Mouse (Mus musculus) testis, adult 2 months (tissue): Measurements from ENCODE around the gene Banp. TPM values are rescaled to one million over a fixed set of nuclear protein-coding genes. Genes with fewer than 3 reads are reported as not detected.
A peak's percentile ranks its signal among the peaks of the same experiment; 100 is the strongest.

ENCODE experiments used
- H3K27ac ChIP-seq: fragments of 200-500 bp; 2 replicates; pipeline ENCODE4 v1.5.1; 2012; ENCODE audit warnings: low read depth, low read length; ENCODE audit not compliant: control insufficient read depth, insufficient read depth
- H3K27me3 ChIP-seq: fragments of 200-500 bp; 2 replicates; pipeline ENCODE4 v1.6.1; 2012; ENCODE audit warnings: mild to moderate bottlenecking, low read length, moderate library complexity; ENCODE audit not compliant: control insufficient read depth, insufficient read depth
- H3K36me3 ChIP-seq: fragments of 200-500 bp; 2 replicates; pipeline ENCODE4 v1.6.1; 2012; ENCODE audit warnings: mild to moderate bottlenecking, low read length; ENCODE audit not compliant: control insufficient read depth, insufficient read depth
- H3K4me1 ChIP-seq: fragments of 200-500 bp; 2 replicates; pipeline ENCODE4 v1.6.1; 2012; ENCODE audit warnings: low read length; ENCODE audit not compliant: control insufficient read depth, insufficient read depth
- H3K4me3 ChIP-seq: fragments of 200-500 bp; 2 replicates; pipeline ENCODE4 v1.5.1; 2012; ENCODE audit warnings: low read depth, mild to moderate bottlenecking, low read length, moderate library complexity, mixed read lengths; ENCODE audit not compliant: control insufficient read depth
- CTCF ChIP-seq: fragments of 200-500 bp; IDR thresholded peaks from 2 replicates; pipeline ENCODE4 v1.5.1; 2012; ENCODE audit warnings: low read depth, mild to moderate bottlenecking, inconsistent platforms, low read length, moderate library complexity; ENCODE audit not compliant: control insufficient read depth, insufficient read depth, insufficient replicate concordance
- POLR2A ChIP-seq: fragments of 200-500 bp; IDR thresholded peaks from 2 replicates; pipeline ENCODE4 v1.6.1; 2012; ENCODE audit warnings: low read depth, mild to moderate bottlenecking, inconsistent platforms, low read length, moderate library complexity; ENCODE audit not compliant: control insufficient read depth
- polyA plus RNA-seq: library from polyadenylated mRNA; depleted of rRNA; stranded (reverse); fragments of >200 nt; gene quantifications from 2 replicates; pipeline ENCODE4 v1.2.3, GENCODE M21; 2012

The Banp gene
- polyA plus RNA-seq, 1 experiment: 15.6 TPM

DNA sequence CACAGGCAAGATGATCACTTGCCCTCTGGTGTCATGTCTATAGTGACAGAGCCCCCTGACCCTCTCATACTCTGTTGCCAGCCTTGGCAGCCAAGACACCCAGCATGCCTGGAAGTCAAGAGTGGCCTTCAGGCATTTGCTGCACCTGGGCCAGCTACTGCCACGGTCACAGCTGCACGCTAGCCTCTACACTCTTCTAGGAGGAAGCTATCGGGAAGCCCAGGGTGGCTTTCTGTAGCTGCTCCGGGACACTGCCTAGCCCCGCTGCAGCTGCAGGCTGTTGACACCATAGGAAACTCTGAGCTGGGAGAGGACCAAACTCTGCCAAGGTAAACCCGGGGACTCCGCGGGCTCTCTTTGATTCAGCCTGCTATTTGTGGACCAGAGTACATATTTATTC lies 36.2 kb upstream of the Banp start:
- Histone ChIP-seq H3K27ac (no peak overlapping the region), H3K27me3 (no peaks in the 10 kb centered on the region), H3K4me3 (no peak overlapping the region), H3K36me3 (no peaks in the 10 kb centered on the region; the same call in 1 of the 2 replicates), H3K4me1 (peaks cover 22% of the 10 kb centered on the region)
- TF ChIP-seq CTCF: no peak
- TF ChIP-seq POLR2A: no peak

- Histone ChIP-seq H3K4me3 (no peak overlapping the region), H3K27ac (no peak overlapping the region; the same call in 1 of the 2 replicates), H3K36me3 (no peaks in the 10 kb centered on the region), H3K27me3 (no peaks in the 10 kb centered on the region), H3K4me1 (peaks cover 28% of the 10 kb centered on the region)
- no peak for TF ChIP-seq POLR2A
- TF ChIP-seq CTCF: no peak
Observed at GRCm38 (mm10) chr8:121919158-121919557, 30.4 kb upstream of the Banp start.

GRCm38 (mm10) chr8:121919731-121920130 lies 29.8 kb upstream of the Banp start:
- H3K36me3 ChIP-seq: no peaks in the 10 kb centered on the region
- no peaks in the 10 kb centered on the region for H3K27me3 ChIP-seq
- no peak overlapping the region for H3K4me3 ChIP-seq
- peaks cover 26% of the 10 kb centered on the region for H3K4me1 ChIP-seq
- no peak overlapping the region; the same call in 1 of the 2 replicates for H3K27ac ChIP-seq
- no peak for TF ChIP-seq POLR2A
- no peak for TF ChIP-seq CTCF

DNA sequence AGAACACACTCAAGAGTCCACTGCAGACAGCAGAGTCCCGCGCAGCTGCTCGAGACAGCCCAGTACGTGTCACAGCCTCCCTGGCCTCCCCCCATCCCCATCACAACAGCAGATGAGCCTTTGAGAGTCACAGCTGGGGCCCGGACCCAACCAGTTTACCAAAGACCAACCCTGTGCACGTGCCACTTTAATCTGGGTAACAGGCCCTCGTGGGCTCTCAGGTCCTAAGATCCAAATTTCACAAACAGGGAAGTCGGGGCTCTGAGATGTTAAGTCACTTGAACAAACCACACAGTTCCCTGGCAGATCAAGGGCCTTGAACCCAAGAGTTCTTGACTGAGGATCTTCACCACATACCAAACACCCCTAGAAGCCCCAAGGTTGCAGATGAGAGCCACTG lies 28.0 kb upstream of the Banp start:
- Histone ChIP-seq H3K27me3 (no peaks in the 10 kb centered on the region), H3K27ac (peak overlapping the region; percentile 67), H3K36me3 (no peaks in the 10 kb centered on the region), H3K4me3 (no peak overlapping the region), H3K4me1 (peaks cover 17% of the 10 kb centered on the region)
- TF ChIP-seq CTCF: no peak
- no peak for TF ChIP-seq POLR2A

- TF ChIP-seq POLR2A: peak; percentile 44; the same call in 1 of the 2 replicates
- TF ChIP-seq CTCF: no peak
- Histone ChIP-seq H3K27ac (peak overlapping the region; percentile 67), H3K4me1 (peaks cover 17% of the 10 kb centered on the region), H3K27me3 (no peaks in the 10 kb centered on the region), H3K4me3 (no peak overlapping the region), H3K36me3 (no peaks in the 10 kb centered on the region)
Observed at GRCm38 (mm10) chr8:121922101-121922500, 27.4 kb upstream of the Banp start.

- H3K4me1 ChIP-seq: peaks cover 15% of the 10 kb centered on the region
- no peak for TF ChIP-seq CTCF
- TF ChIP-seq POLR2A: no peak
- H3K36me3 ChIP-seq: no peaks in the 10 kb centered on the region
Observed at GRCm38 (mm10) chr8:121924681-121925080, 24.9 kb upstream of the Banp start.

GRCm38 (mm10) chr8:121925624-121926023 lies 23.9 kb upstream of the Banp start:
- Histone ChIP-seq H3K36me3 (no peaks in the 10 kb centered on the region), H3K27ac (no peak overlapping the region), H3K4me1 (peaks cover 15% of the 10 kb centered on the region), H3K4me3 (no peak overlapping the region), H3K27me3 (no peaks in the 10 kb centered on the region)
- TF ChIP-seq CTCF (peak; percentile 88), POLR2A (no peak)

More at GRCm38 (mm10) chr8:121924681-121925080, 24.9 kb upstream of the Banp start:
- H3K4me3 ChIP-seq: no peak overlapping the region
- H3K27ac ChIP-seq: no peak overlapping the region
- no peaks in the 10 kb centered on the region for H3K27me3 ChIP-seq

DNA sequence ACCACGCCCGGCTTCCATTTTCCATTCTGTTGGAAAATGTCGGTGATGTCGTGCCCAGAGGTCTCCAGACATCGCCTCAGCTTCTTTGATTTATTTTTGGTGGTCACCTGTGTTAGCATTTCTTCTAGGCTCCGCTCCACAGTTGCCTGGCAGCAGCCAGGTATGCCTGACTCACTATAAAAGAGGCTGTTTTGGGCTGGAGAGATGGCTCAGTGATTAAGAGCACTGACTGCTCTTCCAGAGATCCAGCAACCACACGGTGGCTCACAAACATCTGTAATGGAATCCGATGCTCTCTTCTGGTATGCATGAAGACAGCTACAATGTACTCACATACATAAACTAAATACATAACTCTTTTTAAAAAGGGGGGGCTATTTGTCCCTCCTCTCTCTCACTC lies 23.3 kb upstream of the Banp start:
- peaks cover 11% of the 10 kb centered on the region for H3K4me1 ChIP-seq
- TF ChIP-seq POLR2A (no peak), CTCF (no peak)
- H3K4me3 ChIP-seq: no peak overlapping the region

More for the DNA sequence above, 23.3 kb upstream of the Banp start:
- no peaks in the 10 kb centered on the region for H3K27me3 ChIP-seq
- H3K36me3 ChIP-seq: no peaks in the 10 kb centered on the region
- no peak overlapping the region for H3K27ac ChIP-seq
